Mouse (Mus musculus) brain, adult 2 months (tissue): ENCODE data around the gene Fan1.

Experiments
- DNase-seq: peaks from one replicate; pipeline ENCODE4 v3.0.0; 2011; ENCODE audit warnings: low read depth, low spot score

Gene Fan1

GRCm38 (mm10) chr7:64373830-64374562 lies at the start of gene Fan1:
Gene Fan1, minus strand, starts transcription at chr7:64374095.
- DNase-seq = peak; percentile 95

GRCm38 (mm10) chr7:64403989-64404388 lies 30.1 kb upstream of the Fan1 start:
- DNase-seq = no peak

- DNase-seq = no peak
These were observed 28.6 kb upstream of the Fan1 start for GRCm38 (mm10) chr7:64402452-64402851.

- no peak for DNase-seq
These were observed 26.8 kb upstream of the Fan1 start for GRCm38 (mm10) chr7:64400725-64401124.

- no peak for DNase-seq
These were observed 18.9 kb upstream of the Fan1 start for GRCm38 (mm10) chr7:64392819-64393151.

- DNase-seq = peak; percentile 99
These were observed 18.4 kb upstream of the Fan1 start, which contains the start of the genes Mphosph10 and Mcee for GRCm38 (mm10) chr7:64392122-64392818. Gene Mphosph10, minus strand, starts transcription at chr7:64392268. Gene Mcee, plus strand, starts transcription at chr7:64392607.

- DNase-seq = no peak
These were observed 17.6 kb upstream of the Fan1 start for GRCm38 (mm10) chr7:64391479-64391878.

GRCm38 (mm10) chr7:64373147-64373829 lies 607 bp downstream of the Fan1 start:
- DNase-seq = no peak

GRCm38 (mm10) chr7:64371940-64372878 lies 1.7 kb downstream of the Fan1 start:
- DNase-seq = no peak

- DNase-seq = no peak
These were observed 4.1 kb downstream of the Fan1 start for GRCm38 (mm10) chr7:64369841-64370240.

- DNase-seq = no peak
These were observed 8.0 kb downstream of the Fan1 start for GRCm38 (mm10) chr7:64365863-64366262.

GRCm38 (mm10) chr7:64360586-64360945 lies 13.3 kb downstream of the Fan1 start:
- peak; percentile 89 for DNase-seq

GRCm38 (mm10) chr7:64359943-64360585 lies 13.8 kb downstream of the Fan1 start:
- no peak for DNase-seq

- DNase-seq = no peak
These were observed 15.2 kb downstream of the Fan1 start for GRCm38 (mm10) chr7:64358666-64359065.

GRCm38 (mm10) chr7:64357405-64357804 lies 16.5 kb downstream of the Fan1 start:
- DNase-seq = peak; percentile 90

- no peak for DNase-seq
These were observed 17.2 kb downstream of the Fan1 start for GRCm38 (mm10) chr7:64356661-64357060.

GRCm38 (mm10) chr7:64354206-64354605 lies 19.7 kb downstream of the Fan1 start:
- DNase-seq = no peak

GRCm38 (mm10) chr7:64351087-64351486 lies 22.8 kb downstream of the Fan1 start:
- DNase-seq = peak; percentile 98

- peak; percentile 90 for DNase-seq
These were observed 24.6 kb downstream of the Fan1 start for GRCm38 (mm10) chr7:64349147-64349861.

- DNase-seq = no peak
These were observed 26.1 kb downstream of the Fan1 start for GRCm38 (mm10) chr7:64347813-64348212.
